Mouse (Mus musculus) heart, postnatal 14 days (tissue): ENCODE results near the gene Slc9a5. TPM values are rescaled to one million over a fixed set of nuclear protein-coding genes. Genes with fewer than 3 reads are reported as not detected.

Source experiments
- DNase-seq, 2 experiments: peaks; one replicate each; pipeline ENCODE4 v3.0.0; 2021 to 2022
- intact Hi-C: fragments of 180-260 bp; cut with DNase I; formaldehyde crosslinking; loops from one replicate; pipeline ENCODE4 v1.15.1; 2025
- total RNA-seq, 2 experiments: library from RNA; stranded (reverse); gene quantifications; 2 replicates each; pipeline ENCODE4 v1.2.3; 2021

Gene Slc9a5
- total RNA-seq, 2 experiments from 2014 or later, result 0.83 to 0.86 TPM

- intact Hi-C loops, result no loop called here
- no peak for DNase-seq
Measured at GRCm38 (mm10) chr8:105323183-105323582, 25.5 kb upstream of the Slc9a5 start.

- intact Hi-C loops, result loop anchor here (2.0 kb wide), 1 partner anchor 27 kb away; no protein-coding TSS in a partner anchor
- DNase-seq, result no peak
Measured at GRCm38 (mm10) chr8:105325641-105326093, 23.0 kb upstream of the Slc9a5 start.

GRCm38 (mm10) chr8:105326141-105326672 is 22.4 kb upstream of the Slc9a5 start, which contains the start of the genes Lrrc29 and Tmem208:
Lrrc29 (minus strand) TSS chr8:105326278.
Tmem208 (plus strand) TSS chr8:105326354.
- intact Hi-C loops, result no loop called here
- peak; percentile 96 to 98 for DNase-seq

- intact Hi-C loops, result no loop called here
- no peak for DNase-seq
Measured at GRCm38 (mm10) chr8:105326968-105327367, 21.7 kb upstream of the Slc9a5 start.

- no peak for DNase-seq
- intact Hi-C loops, result no loop called here
Measured at GRCm38 (mm10) chr8:105330325-105330724, 18.3 kb upstream of the Slc9a5 start.

GRCm38 (mm10) chr8:105331469-105331868 is 17.2 kb upstream of the Slc9a5 start:
- DNase-seq, result no peak
- intact Hi-C loops, result no loop called here

- DNase-seq, result no peak
- intact Hi-C loops, result no loop called here
Measured at GRCm38 (mm10) chr8:105331931-105332330, 16.7 kb upstream of the Slc9a5 start.

- no peak for DNase-seq
- intact Hi-C loops, result no loop called here
Measured at GRCm38 (mm10) chr8:105332523-105332922, 16.1 kb upstream of the Slc9a5 start.

- no peak for DNase-seq
- intact Hi-C loops, result no loop called here
Measured at GRCm38 (mm10) chr8:105336373-105337130, 12.1 kb upstream of the Slc9a5 start.

GRCm38 (mm10) chr8:105338992-105339391 is 9.7 kb upstream of the Slc9a5 start:
- intact Hi-C loops, result no loop called here

GRCm38 (mm10) chr8:105339886-105340635 is 8.6 kb upstream of the Slc9a5 start:
- intact Hi-C loops, result no loop called here
- peak in 1 of 2 experiments; percentile 43 for DNase-seq

More at GRCm38 (mm10) chr8:105338992-105339391, 9.7 kb upstream of the Slc9a5 start:
- DNase-seq, result no peak

GRCm38 (mm10) chr8:105341399-105341798 is 7.2 kb upstream of the Slc9a5 start:
- peak in 1 of 2 experiments; percentile 30 for DNase-seq
- intact Hi-C loops, result no loop called here

- no peak for DNase-seq
- intact Hi-C loops, result no loop called here
Measured at GRCm38 (mm10) chr8:105342768-105343167, 5.9 kb upstream of the Slc9a5 start.

GRCm38 (mm10) chr8:105343791-105344574 is 4.7 kb upstream of the Slc9a5 start:
- intact Hi-C loops, result loop anchor here (2.0 kb wide), 1 partner anchor 15 kb away; no protein-coding TSS in a partner anchor
- no peak for DNase-seq

GRCm38 (mm10) chr8:105345061-105345975 is 3.3 kb upstream of the Slc9a5 start:
- intact Hi-C loops, result loop anchor here (2.0 kb wide), 1 partner anchor 17 kb away; no protein-coding TSS in a partner anchor
- DNase-seq, result no peak

GRCm38 (mm10) chr8:105346611-105347427 is 1.8 kb upstream of the Slc9a5 start:
- DNase-seq, result peak; percentile 78 to 85
- intact Hi-C loops, result no loop called here

- intact Hi-C loops, result no loop called here
- DNase-seq, result peak; percentile 93 to 94
Measured at GRCm38 (mm10) chr8:105347428-105348221, 1.0 kb upstream of the Slc9a5 start, which contains the start of gene Fhod1. Fhod1 (minus strand) TSS chr8:105347953.
